Mouse (Mus musculus) embryonic facial prominence, embryonic 13.5 days (tissue): ENCODE results near the gene Itpr3. TPM values are rescaled to one million over a fixed set of nuclear protein-coding genes. Genes with fewer than 3 reads are reported as not detected.
A peak's percentile ranks its signal among the peaks of the same experiment; 100 is the strongest.

ENCODE experiments used
- ATAC-seq: fragments of 200-750 bp; cut with Nextera tagmentation; 2 replicates; pipeline ENCODE4 v1.8.0; 2017; ENCODE audit warnings: low read depth; ENCODE audit not compliant: insufficient number of reproducible peaks, insufficient read depth, low FRiP score, low TSS enrichment
- H3K27ac ChIP-seq: fragments of 300-500 bp; sonication (generic); 2 replicates; pipeline ENCODE4 v1.5.1; 2015; ENCODE audit warnings: moderate library complexity, mild to moderate bottlenecking, inconsistent platforms
- H3K27me3 ChIP-seq: fragments of 300-500 bp; sonication (generic); 2 replicates; pipeline ENCODE4 v1.6.1; 2015; ENCODE audit warnings: mild to moderate bottlenecking, inconsistent platforms
- H3K36me3 ChIP-seq: fragments of 300-500 bp; sonication (generic); 2 replicates; pipeline ENCODE4 v1.6.1; 2015; ENCODE audit warnings: mild to moderate bottlenecking, inconsistent platforms
- H3K4me1 ChIP-seq: fragments of 300-500 bp; sonication (generic); 2 replicates; pipeline ENCODE4 v1.6.1; 2015; ENCODE audit warnings: inconsistent platforms
- H3K4me2 ChIP-seq: fragments of 300-500 bp; sonication (generic); 2 replicates; pipeline ENCODE4 v1.6.1; 2015; ENCODE audit warnings: moderate library complexity, mild to moderate bottlenecking, inconsistent platforms
- H3K4me3 ChIP-seq: fragments of 300-500 bp; sonication (generic); 2 replicates; pipeline ENCODE4 v1.5.1; 2015; ENCODE audit warnings: mild to moderate bottlenecking, inconsistent platforms
- H3K9ac ChIP-seq: fragments of 300-500 bp; sonication (generic); 2 replicates; pipeline ENCODE4 v1.6.1; 2015; ENCODE audit warnings: mild to moderate bottlenecking, inconsistent platforms
- H3K9me3 ChIP-seq: fragments of 300-500 bp; sonication (generic); 2 replicates; pipeline ENCODE4 v1.6.1; 2016; ENCODE audit warnings: inconsistent platforms
- WGBS: fragments of 180-500 bp; shearing (Covaris S2); methylation state at CpG from one replicate; pipeline ENCODE4 v1.1.7; 2015; ENCODE audit warnings: mixed read lengths; 5-methylcytosine and 5-hydroxymethylcytosine counted together
- polyA plus RNA-seq: library from polyadenylated mRNA; unstranded; fragments of >200 nt; fragmentation: Nextera tagmentation; extraction: Ambion mirVana; gene quantifications from 2 replicates; pipeline ENCODE4 v1.2.1, GENCODE M21; 2015

The Itpr3 gene
- polyA plus RNA-seq, 1 experiment from 2014 or later, result 3.8 TPM

- Histone ChIP-seq H3K9ac (0 out of 2 replicates have a peak overlapping the region, but pooled peaks have one; percentile 16), H3K27me3 (no peaks in the 10 kb centered on the region), H3K4me1 (peaks cover 15% of the 10 kb centered on the region), H3K4me3 (no peak overlapping the region), H3K9me3 (no peaks in the 10 kb centered on the region), H3K36me3 (peaks cover 52% of the 10 kb centered on the region), H3K4me2 (no peak overlapping the region), H3K27ac (no peak overlapping the region)
- 99% methylated on average over 3 of the region's 3 CpGs for WGBS
- ATAC-seq, result no peak
These were observed 31.2 kb upstream of the Itpr3 start for GRCm38 (mm10) chr17:27025951-27026350.

- peaks cover 35% of the 10 kb centered on the region for H3K36me3 ChIP-seq
- H3K4me1 ChIP-seq, result peaks cover 17% of the 10 kb centered on the region
- 36% methylated on average over 12 of the region's 12 CpGs for WGBS
- ATAC-seq, result no peak
- H3K9me3 ChIP-seq, result no peaks in the 10 kb centered on the region
- H3K4me3 ChIP-seq, result peak overlapping the region; percentile 77
- H3K27me3 ChIP-seq, result no peaks in the 10 kb centered on the region
- peak overlapping the region; percentile 89 for H3K4me2 ChIP-seq
- peak overlapping the region; percentile 97 for H3K9ac ChIP-seq
- H3K27ac ChIP-seq, result peak overlapping the region; percentile 83
These were observed 29.4 kb upstream of the Itpr3 start for GRCm38 (mm10) chr17:27027460-27028283.

- Histone ChIP-seq H3K27ac (peak overlapping the region; percentile 83), H3K27me3 (no peaks in the 10 kb centered on the region), H3K9me3 (no peaks in the 10 kb centered on the region), H3K4me3 (peak overlapping the region; percentile 77), H3K36me3 (peaks cover 29% of the 10 kb centered on the region), H3K4me1 (peaks cover 24% of the 10 kb centered on the region), H3K4me2 (peak overlapping the region; percentile 89), H3K9ac (peak overlapping the region; percentile 97)
- WGBS, result under 1% methylated on average over 19 of the region's 19 CpGs
- ATAC-seq, result peak; percentile 71
These were observed 28.8 kb upstream of the Itpr3 start for GRCm38 (mm10) chr17:27028284-27028795.

- Histone ChIP-seq H3K27me3 (no peaks in the 10 kb centered on the region), H3K4me3 (peak within 1 kb of the TSS; percentile 77), H3K27ac (peak within 1 kb of the TSS; percentile 83), H3K9ac (peak within 1 kb of the TSS; percentile 97), H3K36me3 (peaks cover 24% of the 10 kb centered on the region), H3K9me3 (no peaks in the 10 kb centered on the region), H3K4me2 (peak within 1 kb of the TSS; percentile 89), H3K4me1 (peaks cover 24% of the 10 kb centered on the region)
- ATAC-seq, result no peak
- WGBS, result 41% methylated on average over 3 of the region's 4 CpGs
These were observed 28.2 kb upstream of the Itpr3 start, which contains the start of gene Bak1 for GRCm38 (mm10) chr17:27028909-27029308. Gene Bak1, minus strand, starts transcription at chr17:27029009.

- 86% methylated on average over 14 of the region's 14 CpGs for WGBS
These were observed 27.7 kb upstream of the Itpr3 start for GRCm38 (mm10) chr17:27029431-27029830.

GRCm38 (mm10) chr17:27030896-27031295 lies 26.2 kb upstream of the Itpr3 start:
- Histone ChIP-seq H3K9ac (no peak overlapping the region), H3K4me2 (no peak overlapping the region), H3K4me3 (no peak overlapping the region), H3K27me3 (no peaks in the 10 kb centered on the region), H3K9me3 (no peaks in the 10 kb centered on the region), H3K4me1 (peaks cover 24% of the 10 kb centered on the region), H3K36me3 (peaks cover 4% of the 10 kb centered on the region), H3K27ac (no peak overlapping the region)
- no peak for ATAC-seq
- 88% methylated on average over 4 of the region's 4 CpGs for WGBS

More at GRCm38 (mm10) chr17:27029431-27029830, 27.7 kb upstream of the Itpr3 start:
- Histone ChIP-seq H3K9ac (no peak overlapping the region), H3K27ac (no peak overlapping the region), H3K9me3 (no peaks in the 10 kb centered on the region), H3K4me2 (no peak overlapping the region), H3K27me3 (no peaks in the 10 kb centered on the region), H3K4me1 (peaks cover 24% of the 10 kb centered on the region), H3K36me3 (peaks cover 18% of the 10 kb centered on the region), H3K4me3 (no peak overlapping the region)
- no peak for ATAC-seq

- WGBS, result 61% methylated on average over 7 of the region's 7 CpGs
- Histone ChIP-seq H3K27me3 (no peaks in the 10 kb centered on the region), H3K4me1 (peaks cover 16% of the 10 kb centered on the region), H3K4me2 (no peak overlapping the region; the same call in 1 of the 2 replicates), H3K9me3 (no peaks in the 10 kb centered on the region), H3K36me3 (no peaks in the 10 kb centered on the region), H3K27ac (no peak overlapping the region), H3K9ac (no peak overlapping the region), H3K4me3 (no peak overlapping the region)
- no peak for ATAC-seq
These were observed 24.8 kb upstream of the Itpr3 start for GRCm38 (mm10) chr17:27032328-27032727.

- Histone ChIP-seq H3K36me3 (no peaks in the 10 kb centered on the region), H3K4me3 (no peak overlapping the region), H3K27ac (no peak overlapping the region), H3K4me2 (peak overlapping the region; percentile 38), H3K4me1 (peaks cover 14% of the 10 kb centered on the region), H3K9ac (peak overlapping the region; percentile 41; the same call in 1 of the 2 replicates), H3K9me3 (no peaks in the 10 kb centered on the region), H3K27me3 (no peaks in the 10 kb centered on the region)
- 2% methylated on average over 14 of the region's 14 CpGs for WGBS
- ATAC-seq, result no peak
These were observed 24.2 kb upstream of the Itpr3 start for GRCm38 (mm10) chr17:27032869-27033268.

- Histone ChIP-seq H3K9ac (peak overlapping the region; percentile 21; the same call in 1 of the 2 replicates), H3K9me3 (no peaks in the 10 kb centered on the region), H3K4me2 (no peak overlapping the region), H3K4me3 (no peak overlapping the region), H3K27ac (peak overlapping the region; percentile 44; the same call in 1 of the 2 replicates), H3K36me3 (no peaks in the 10 kb centered on the region), H3K27me3 (no peaks in the 10 kb centered on the region), H3K4me1 (peaks cover 48% of the 10 kb centered on the region)
- ATAC-seq, result no peak
- 68% methylated on average over 7 of the region's 7 CpGs for WGBS
These were observed 20.6 kb upstream of the Itpr3 start for GRCm38 (mm10) chr17:27036465-27036864.

- Histone ChIP-seq H3K4me3 (no peak overlapping the region), H3K4me1 (peaks cover 48% of the 10 kb centered on the region), H3K9me3 (no peaks in the 10 kb centered on the region), H3K27me3 (no peaks in the 10 kb centered on the region), H3K4me2 (peak overlapping the region; percentile 32), H3K36me3 (no peaks in the 10 kb centered on the region), H3K9ac (peak overlapping the region; percentile 44), H3K27ac (peak overlapping the region; percentile 86)
- 20% methylated on average over 17 of the region's 18 CpGs for WGBS
- no peak; the same call in 1 of the 2 replicates for ATAC-seq
These were observed 18.6 kb upstream of the Itpr3 start for GRCm38 (mm10) chr17:27038335-27039050.

GRCm38 (mm10) chr17:27039432-27040102 lies 17.5 kb upstream of the Itpr3 start:
- peak overlapping the region; percentile 86 for H3K27ac ChIP-seq
- no peaks in the 10 kb centered on the region for H3K27me3 ChIP-seq
- peak overlapping the region; percentile 54 for H3K9ac ChIP-seq
- H3K4me2 ChIP-seq, result peak overlapping the region; percentile 50
- H3K9me3 ChIP-seq, result no peaks in the 10 kb centered on the region
- no peak overlapping the region for H3K4me3 ChIP-seq
- no peak for ATAC-seq
- peaks cover 48% of the 10 kb centered on the region for H3K4me1 ChIP-seq
- 35% methylated on average over 10 of the region's 10 CpGs for WGBS
- no peaks in the 10 kb centered on the region for H3K36me3 ChIP-seq
